Mouse (Mus musculus) mouse trophoblast stem cell (cell line): ENCODE data around the gene Mkrn1.
"Not testable (repeated sequence)": the region's sequence is repeated elsewhere in the genome, so short reads cannot be mapped to it uniquely, and the experiment has no call there.

ENCODE experiments used
- in situ Hi-C, 2 experiments: fragments of 300-500 bp; cut with MseI, MboI; formaldehyde crosslinking; loops; 2 replicates in 1 of 2; 3 replicates in 1 of 2; pipeline ENCODE4 v1.15.1; 2025

Gene Mkrn1

DNA sequence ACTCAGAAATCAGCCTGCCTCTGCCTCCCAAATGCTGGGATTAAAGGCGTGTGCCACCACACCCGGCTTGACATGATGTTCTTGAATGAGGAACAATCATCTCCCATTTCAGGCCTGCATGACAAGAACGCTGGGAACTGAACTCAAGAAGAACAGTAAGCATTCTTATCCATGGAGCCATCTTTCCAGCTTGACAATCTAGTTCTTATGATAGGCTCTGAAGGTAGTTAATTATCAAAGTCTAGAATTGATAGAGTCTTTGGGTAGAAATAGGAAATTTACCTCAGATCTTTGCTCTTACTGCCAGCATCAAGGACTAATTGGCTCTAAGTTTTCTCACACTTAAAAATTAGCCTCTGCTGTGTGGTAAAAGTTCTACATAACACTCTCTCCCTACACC, 40.0 kb downstream of the Mkrn1 start:
- in situ Hi-C loops, result no loop called here

DNA sequence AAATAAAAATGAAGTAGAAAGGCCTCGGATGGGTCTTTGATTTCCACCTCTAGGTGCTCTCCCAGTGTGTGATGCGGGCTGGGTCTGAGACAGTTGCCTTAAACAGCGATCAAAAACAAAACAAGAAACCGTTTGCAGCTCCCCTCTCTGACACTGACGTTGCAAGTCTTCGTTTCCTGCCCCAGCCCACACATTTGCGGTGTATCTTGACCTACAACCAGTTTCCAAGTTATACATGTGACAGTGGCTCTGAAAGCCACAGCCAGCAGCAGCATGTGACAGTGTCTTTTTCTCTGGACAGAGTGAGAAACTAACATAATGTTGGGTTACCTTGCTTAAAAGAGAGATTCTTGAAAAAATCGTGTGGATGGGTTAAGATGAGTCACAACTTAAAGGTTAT, 40.5 kb downstream of the Mkrn1 start:
- in situ Hi-C loops, result no loop called here

DNA sequence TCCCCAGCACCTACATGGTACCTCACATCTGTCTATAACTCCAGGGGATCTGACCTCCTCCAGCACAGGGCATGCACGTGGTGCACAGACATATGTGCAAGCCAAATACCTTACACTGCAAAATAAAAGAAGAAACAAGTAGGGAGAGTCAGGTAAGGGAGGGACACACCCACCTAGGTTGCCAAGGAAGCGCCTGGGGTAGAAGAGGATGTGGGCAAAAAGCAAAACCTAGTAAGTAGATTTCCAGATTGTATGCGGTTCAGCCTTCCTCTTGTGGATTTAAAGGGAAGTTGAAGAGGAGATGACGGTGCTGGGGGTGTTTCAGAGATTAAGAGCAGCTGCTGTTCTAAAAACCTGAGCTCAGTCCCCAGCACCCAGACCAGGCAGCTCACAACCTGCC, 41.0 kb downstream of the Mkrn1 start:
- in situ Hi-C loops, result no loop called here

DNA sequence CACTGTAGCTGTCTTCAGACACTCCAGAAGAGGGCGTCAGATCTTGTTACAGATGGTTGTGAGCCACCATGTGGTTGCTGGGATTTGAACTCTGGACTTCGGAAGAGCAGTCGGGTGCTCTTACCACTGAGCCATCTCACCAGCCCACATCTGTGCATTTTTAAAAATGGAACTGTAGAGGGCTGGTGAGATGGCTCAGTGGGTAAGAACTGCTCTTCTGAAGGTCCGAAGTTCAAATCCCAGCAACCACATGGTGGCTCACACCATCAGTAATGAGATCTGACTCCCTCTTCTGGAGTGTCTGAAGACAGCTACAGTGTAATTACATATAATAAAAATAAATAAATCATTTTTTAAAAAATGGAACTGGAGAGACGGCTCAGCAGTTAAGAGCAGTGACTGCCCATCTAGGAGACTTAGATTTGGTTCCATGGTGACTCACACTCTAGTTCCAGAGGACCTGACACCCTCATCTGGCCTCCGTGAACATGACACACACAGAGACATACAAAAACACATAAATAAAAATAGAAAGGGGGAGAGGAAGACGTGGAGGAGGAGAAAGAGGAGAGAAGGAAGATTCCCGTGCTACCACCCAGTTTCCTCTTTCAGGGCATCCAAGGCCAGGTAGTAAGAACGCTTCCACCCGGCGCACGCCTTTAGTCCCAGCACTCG, 42.0 kb downstream of the Mkrn1 start:
- in situ Hi-C loops, result not testable (repeated sequence)

DNA sequence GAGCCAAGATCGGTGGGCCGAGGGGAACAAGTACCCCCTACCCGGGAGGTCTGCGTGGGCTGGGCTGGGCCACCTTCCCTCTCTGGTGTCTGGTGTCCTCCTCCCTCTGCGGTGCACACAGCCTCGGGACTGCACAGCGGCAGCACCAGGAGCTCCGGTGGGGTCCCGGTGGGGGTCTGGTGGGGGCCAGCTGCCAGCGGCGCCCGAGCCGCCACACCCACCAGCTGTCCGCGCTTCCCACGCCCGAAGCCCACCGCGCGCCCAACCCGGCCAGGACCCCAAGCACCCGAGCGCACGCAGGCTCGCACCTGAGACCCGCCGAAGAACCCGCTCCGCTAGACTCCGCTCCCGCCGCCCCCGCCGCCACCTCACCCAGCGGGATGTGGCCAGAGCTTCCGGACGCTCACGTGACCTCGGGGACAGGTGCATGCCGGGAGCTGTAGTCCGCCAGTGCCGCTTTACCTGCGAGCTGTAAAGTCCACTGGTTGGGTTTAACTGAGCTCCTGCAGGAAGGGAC, 42.9 kb downstream of the Mkrn1 start, which contains the start of gene Slc37a3:
Slc37a3 (minus strand) TSS at position 365 of the 517 bp plus-strand sequence.
- in situ Hi-C loops, result no loop called here

DNA sequence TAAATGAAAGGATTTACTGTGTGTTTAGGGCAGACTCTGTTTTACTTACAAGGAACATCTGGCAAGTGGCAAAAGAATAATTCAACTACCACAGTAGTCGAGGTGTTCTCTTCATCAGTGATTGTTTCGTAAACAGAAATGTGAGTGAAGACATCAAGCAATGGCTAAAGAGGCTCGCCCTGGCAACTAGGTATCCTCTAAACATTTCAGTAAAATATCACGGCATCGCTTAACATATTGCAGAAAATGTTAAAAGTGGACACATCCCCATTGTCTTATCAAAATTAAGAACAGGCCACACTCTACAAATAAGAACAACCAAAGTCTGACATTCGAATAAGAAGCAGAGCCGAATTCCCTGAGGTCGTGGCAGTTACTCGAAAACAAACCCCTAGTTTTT, 43.5 kb downstream of the Mkrn1 start:
- in situ Hi-C loops, result no loop called here

DNA sequence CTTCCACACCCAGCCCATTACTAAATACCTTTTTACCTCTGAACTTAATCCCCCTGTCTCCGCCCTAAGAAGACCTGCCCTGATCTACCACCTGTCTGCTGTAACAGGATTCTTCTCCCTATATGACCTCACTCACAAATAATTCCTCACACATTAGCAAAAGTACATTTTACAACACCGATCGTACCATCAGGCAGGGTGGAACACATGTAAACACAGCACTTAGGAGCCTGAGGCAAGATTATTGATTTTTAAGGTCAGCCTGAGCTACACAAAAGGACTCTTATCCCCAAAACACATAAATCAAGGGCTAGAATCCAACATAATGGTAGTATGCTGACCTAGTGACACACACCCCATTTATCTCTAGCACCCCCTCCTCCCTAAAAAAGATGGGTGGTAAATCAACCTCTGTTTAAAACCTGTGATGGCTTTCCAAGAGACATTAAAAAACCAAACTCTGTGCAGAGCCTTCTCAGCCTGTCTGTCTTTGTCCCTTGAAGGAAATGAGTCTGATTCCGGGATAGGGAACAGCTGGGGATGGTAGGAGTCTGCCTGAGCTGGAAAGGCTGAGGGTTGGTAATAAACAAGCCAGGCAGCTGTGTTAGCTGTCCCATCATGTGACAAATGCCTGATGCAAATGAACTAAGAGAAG, 46.8 kb downstream of the Mkrn1 start:
- in situ Hi-C loops, result no loop called here

DNA sequence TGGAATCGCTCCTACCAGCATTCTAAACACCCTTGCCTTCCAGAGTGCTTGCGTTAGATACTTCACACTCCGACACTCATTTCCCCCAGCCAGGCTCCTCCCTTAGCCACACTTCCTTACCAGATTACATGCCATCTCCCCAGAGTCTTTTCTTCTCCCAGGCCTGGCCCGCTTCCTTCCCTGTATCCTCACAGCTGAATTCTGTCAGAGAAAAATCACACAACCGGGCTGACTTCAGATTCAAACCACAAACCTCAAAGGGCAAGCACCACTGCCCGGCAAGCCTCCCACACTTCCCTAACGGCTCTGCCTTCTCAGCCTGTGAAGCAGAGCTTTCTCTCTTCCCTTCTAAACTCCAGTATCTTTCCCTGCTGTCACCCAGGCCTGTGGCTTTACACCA, 47.5 kb downstream of the Mkrn1 start:
- in situ Hi-C loops, result no loop called here

DNA sequence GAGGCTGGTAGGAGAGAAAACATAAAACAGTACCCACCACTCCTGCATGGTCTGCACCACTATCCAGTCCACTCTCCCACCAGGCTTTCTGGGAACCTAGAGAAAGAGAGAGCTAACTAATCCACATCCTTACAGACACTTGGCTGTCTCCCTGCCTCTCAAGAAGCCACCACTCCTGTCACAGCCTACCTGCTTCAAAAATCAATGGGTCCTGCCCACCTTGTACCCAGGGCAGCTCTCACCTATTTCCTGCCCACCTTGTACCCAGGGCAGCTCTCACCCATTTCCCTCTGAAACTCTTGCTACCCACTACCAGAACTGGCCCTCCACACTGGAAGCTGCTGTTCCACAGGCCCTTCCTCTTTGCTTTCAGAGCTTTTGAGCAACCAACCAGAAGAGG, 48.2 kb downstream of the Mkrn1 start:
- in situ Hi-C loops, result no loop called here

DNA sequence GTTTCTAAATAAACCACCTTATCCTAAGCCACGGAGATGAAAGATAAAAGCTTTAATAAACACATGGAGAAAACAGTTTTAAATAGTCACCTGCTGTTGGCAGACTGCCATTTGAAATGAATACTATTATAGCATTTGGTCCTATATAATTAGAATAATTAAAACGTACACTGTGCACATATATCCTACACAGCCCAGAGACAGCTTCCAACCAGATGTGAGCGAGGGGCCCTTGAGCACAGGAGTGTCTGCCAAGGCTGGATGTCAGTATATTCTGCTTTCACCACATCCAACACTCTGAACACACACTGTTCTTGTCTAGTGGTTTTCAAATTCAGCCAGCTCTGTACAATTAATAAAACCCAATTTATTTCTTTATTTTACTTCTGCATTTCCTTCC, 50.6 kb downstream of the Mkrn1 start:
- in situ Hi-C loops, result no loop called here

DNA sequence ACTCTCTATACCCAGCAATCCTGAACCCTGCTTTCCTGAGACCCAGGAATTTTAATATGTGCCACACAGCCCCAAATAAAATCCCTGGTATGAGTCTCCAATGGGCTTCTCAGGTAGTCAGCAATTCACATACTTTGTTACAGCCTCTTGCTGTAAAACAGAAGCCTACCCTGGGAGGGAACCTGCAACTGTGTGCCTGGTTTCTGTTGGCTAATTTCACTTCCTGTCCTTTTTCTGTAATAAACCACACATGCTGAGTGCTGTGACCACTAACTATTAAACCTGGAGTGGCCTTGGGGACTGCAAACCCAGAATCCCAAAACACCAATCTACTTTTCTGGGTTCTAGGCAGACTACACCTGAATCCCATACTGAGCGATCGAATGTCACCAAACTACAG, 57.6 kb downstream of the Mkrn1 start:
- in situ Hi-C loops, result no loop called here

DNA sequence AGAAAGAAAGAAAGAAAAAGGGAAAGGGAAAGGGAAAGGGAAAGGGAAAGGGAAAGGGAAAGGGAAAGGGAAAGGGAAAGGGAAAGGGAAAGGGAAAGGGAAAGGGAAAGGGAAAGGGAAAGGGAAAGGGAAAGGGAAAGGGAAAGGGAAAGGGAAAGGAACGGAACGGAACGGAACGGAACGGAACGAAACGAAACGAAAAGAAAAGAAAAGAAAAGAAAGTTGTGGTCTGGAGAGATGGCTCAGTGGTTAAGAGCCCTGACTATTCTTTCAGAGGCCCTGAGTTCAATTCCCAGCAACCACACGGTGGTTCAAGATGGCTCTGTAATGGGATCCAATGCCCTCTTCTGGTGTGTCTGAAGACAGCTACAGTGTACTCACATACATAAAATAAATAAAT, 61.1 kb downstream of the Mkrn1 start:
- in situ Hi-C loops, result not testable (repeated sequence)

DNA sequence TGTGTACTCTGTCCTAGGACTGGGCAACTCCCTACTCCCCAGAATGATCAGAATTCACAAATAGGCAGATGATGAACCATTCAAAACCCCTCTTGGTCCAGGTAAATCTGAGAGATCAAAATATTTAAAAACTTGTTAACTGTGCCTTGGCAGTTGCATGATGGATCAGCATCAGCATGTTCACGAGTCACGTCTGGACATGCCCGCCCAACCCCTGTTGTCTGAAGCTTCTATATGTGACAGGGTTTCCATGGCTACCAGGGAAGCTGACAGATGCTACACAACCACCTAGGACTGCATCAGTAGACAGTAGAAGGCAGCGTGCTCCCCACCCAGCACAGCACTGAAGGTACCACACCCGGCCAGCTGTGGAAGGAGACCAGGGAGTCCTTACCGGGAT, 71.3 kb downstream of the Mkrn1 start:
- in situ Hi-C loops, result loop anchor here in 1 of 2 experiments (10.0 kb wide), 1 partner anchor 144 kb away; the partner anchor contains the start of gene Kdm7a

DNA sequence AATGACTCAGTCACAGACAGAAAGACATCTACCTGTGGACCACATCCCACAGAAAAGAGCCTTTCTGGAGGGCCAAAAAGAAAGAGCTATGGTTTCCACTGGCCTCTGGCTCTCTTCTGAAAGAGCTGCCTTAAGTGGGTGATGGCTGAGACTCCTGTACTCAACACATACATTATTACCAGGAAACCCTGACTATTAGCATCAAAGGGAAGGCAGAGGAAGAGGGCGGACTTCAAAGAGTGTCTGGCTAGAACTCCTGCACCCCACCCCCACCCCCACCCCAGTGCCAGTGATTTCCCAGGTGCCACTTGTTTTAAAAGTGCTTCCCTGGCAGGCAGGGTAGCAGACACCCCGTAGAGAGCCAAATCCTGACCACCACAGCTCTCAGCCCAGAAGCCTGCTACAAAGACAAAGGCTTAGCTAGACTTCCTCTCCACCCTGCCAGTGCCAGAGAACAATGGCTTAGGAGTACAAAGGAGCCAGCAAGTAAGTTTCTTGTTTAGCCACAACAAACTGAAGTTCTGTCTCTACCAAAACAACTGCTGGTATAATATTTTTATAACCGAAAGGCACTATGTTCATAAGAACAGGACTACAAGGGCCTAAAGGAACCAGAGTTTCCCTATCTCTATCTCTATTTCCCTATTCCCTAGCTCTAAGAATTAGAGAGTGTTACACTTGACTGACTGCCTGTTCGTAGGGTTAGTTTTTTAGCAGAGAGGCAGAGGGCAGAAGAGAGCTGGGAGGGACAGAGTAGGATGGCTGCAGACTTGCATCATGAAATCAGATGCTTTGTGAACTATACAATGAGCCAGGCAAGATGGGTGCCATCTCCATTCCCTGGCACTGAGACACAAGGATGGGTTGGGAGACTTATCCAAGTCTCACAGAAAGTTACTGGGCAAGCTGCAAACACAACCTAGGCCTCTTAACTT, 72.1 kb downstream of the Mkrn1 start:
- in situ Hi-C loops, result loop anchor here in 1 of 2 experiments (10.0 kb wide), 1 partner anchor 143 kb away; the partner anchor contains the start of gene Kdm7a
